Mouse (Mus musculus): ENCODE measurements around the gene Zfp366.

DNA sequence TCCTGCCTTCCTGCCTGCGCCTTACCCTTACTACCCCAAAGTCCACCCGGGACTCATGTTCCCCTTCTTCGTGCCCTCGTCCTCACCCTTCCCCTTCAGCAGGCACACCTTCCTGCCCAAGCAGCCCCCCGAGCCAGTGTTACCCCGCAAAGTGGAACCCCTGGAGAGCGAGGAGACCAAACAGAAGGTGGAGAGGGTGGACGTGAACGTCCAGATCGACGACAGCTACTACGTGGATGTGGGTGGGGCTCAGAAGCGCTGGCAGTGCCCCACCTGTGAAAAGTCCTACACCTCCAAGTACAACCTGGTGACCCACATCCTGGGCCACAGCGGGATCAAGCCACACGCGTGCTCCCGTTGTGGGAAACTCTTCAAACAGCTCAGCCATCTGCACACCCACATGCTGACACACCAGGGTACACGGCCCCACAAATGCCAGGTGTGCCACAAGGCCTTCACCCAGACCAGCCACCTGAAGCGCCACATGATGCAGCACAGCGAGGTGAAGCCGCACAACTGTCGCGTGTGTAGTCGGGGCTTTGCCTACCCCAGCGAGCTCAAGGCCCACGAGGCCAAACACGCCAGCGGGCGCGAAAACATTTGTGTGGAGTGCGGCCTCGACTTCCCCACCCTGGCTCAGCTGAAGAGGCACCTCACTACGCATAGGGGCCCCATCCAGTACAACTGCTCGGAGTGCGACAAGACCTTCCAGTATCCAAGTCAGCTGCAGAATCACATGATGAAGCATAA is 44.4 kb downstream of the Zfp366 start:
- TF ChIP-seq CTCF (IDR thresholded peaks at IDR 0.05; ENCODE audit: extremely low read depth, insufficient read depth, low read length), result no peak
- TF ChIP-seq POLR2A (IDR thresholded peaks at IDR 0.05; ENCODE audit: extremely low read depth, insufficient read depth, low read length), result no peak

Data from cortical plate, adult 2 months (tissue).